Mouse (Mus musculus): ENCODE data around the gene Gm17387. TPM values are rescaled to one million over a fixed set of nuclear protein-coding genes. Genes with fewer than 3 reads are reported as not detected.

Gm17387 gene
- total RNA-seq, 1 experiment = not detected

DNA sequence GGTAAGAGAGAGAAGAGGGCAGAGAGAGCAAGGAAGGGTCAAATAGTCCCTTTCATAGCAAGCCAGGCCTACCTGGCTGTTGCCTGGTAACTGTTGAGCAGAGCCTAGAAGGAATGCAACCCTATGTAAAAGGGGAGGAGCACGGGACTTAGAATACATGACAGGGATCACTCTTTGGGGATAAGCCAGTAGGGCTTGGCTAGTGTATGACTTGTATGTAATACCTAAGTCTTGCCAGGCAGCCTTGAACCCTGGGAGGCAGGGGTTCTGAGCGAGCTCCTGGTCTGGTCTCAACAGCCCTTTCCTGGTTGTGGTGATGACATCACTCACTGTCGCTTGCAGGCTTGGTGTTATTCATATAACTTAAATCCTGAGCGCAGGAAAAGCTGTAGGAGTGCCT, 39.9 kb upstream of the Gm17387 start:
- in situ Hi-C loops (cut with MboI; ENCODE audit: low sequenced_read_pairs in 2 of 2, unreplicated experiment in 2 of 2) = no loop called here
- Histone ChIP-seq H3K27ac (ENCODE audit: insufficient read depth, low read depth, low read length, poor library complexity, severe bottlenecking) (0 out of 2 replicates have a peak overlapping the region, but pooled peaks have one; percentile 16), H3K36me3 (ENCODE audit: control insufficient read depth, insufficient read depth, low read length, poor library complexity, severe bottlenecking) (no peaks in the 10 kb centered on the region), H3K4me1 (ENCODE audit: control insufficient read depth in 2 of 2, insufficient read depth in 2 of 2, low read length in 2 of 2, poor library complexity in 1 of 2) (peaks cover 7 to 33% of the 10 kb centered on the region in 2 experiments), H3K4me3 (ENCODE audit: insufficient read depth in 1 of 2, low read depth in 1 of 2, low read length in 2 of 2, poor library complexity in 1 of 2, severe bottlenecking in 1 of 2) (no peak overlapping the region), H3K9me3 (ENCODE audit: control insufficient read depth, insufficient read depth, low read depth, low read length) (no peaks in the 10 kb centered on the region), H3K9ac (ENCODE audit: insufficient read depth, low read depth, low read length, poor library complexity, severe bottlenecking) (no peak overlapping the region)
- no peak for DNase-seq (ENCODE audit: low read depth, low spot score)
- TF ChIP-seq CHD2 (IDR thresholded peaks at IDR 0.05; ENCODE audit: low read depth, low read length) (no peak), ZC3H11A (IDR thresholded peaks at IDR 0.05; ENCODE audit: borderline replicate concordance, low read depth, low read length) (no peak), MAFK (IDR thresholded peaks at IDR 0.05; ENCODE audit: insufficient read depth, low read depth, low read length) (no peak), HCFC1 (IDR thresholded peaks at IDR 0.05; ENCODE audit: borderline replicate concordance, insufficient read depth, low read length) (no peak), ZNF384 (IDR thresholded peaks at IDR 0.05; ENCODE audit: low read depth, low read length) (no peak)

GRCm38 (mm10) chr7:140990185-140990584, 38.7 kb upstream of the Gm17387 start:
- peaks cover 7 to 33% of the 10 kb centered on the region in 2 experiments for H3K4me1 ChIP-seq (ENCODE audit: control insufficient read depth in 2 of 2, insufficient read depth in 2 of 2, low read length in 2 of 2, poor library complexity in 1 of 2)
- TF ChIP-seq CHD2 (IDR thresholded peaks at IDR 0.05; ENCODE audit: low read depth, low read length) (no peak), HCFC1 (IDR thresholded peaks at IDR 0.05; ENCODE audit: borderline replicate concordance, insufficient read depth, low read length) (no peak), ZC3H11A (IDR thresholded peaks at IDR 0.05; ENCODE audit: borderline replicate concordance, low read depth, low read length) (no peak), ZNF384 (IDR thresholded peaks at IDR 0.05; ENCODE audit: low read depth, low read length) (no peak), MAFK (IDR thresholded peaks at IDR 0.05; ENCODE audit: insufficient read depth, low read depth, low read length) (no peak)
- no peak for DNase-seq (ENCODE audit: low read depth, low spot score)
- in situ Hi-C loops (cut with MboI; ENCODE audit: low sequenced_read_pairs in 2 of 2, unreplicated experiment in 2 of 2) = no loop called here
- H3K36me3 ChIP-seq (ENCODE audit: control insufficient read depth, insufficient read depth, low read length, poor library complexity, severe bottlenecking) = no peaks in the 10 kb centered on the region
- H3K9ac ChIP-seq (ENCODE audit: insufficient read depth, low read depth, low read length, poor library complexity, severe bottlenecking) = 0 out of 2 replicates have a peak overlapping the region, but pooled peaks have one; percentile 9
- no peak overlapping the region; a peak in 1 of 4 replicates for H3K4me3 ChIP-seq (ENCODE audit: insufficient read depth in 1 of 2, low read depth in 1 of 2, low read length in 2 of 2, poor library complexity in 1 of 2, severe bottlenecking in 1 of 2)
- no peaks in the 10 kb centered on the region for H3K9me3 ChIP-seq (ENCODE audit: control insufficient read depth, insufficient read depth, low read depth, low read length)
- no peak overlapping the region; the same call in 1 of the 2 replicates for H3K27ac ChIP-seq (ENCODE audit: insufficient read depth, low read depth, low read length, poor library complexity, severe bottlenecking)

DNA sequence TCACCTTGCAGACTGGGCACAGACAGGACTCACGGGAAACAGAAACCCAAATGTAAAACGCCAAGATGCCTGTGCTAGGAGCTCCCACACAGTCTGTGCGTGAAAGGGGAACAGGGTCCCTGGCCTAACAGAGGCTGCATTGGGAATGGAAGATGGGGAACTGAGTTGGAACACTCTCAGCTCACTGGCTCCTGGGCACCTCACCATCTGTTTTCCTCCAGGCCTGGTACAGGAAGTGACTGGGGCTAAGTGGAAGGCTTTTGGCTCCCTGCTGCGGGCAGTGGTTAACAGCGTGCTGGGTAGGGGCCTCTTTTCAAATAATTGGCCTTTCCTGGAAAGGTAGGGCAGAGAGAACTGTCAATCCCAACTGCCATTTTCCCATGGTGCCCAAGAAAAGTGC, 38.3 kb upstream of the Gm17387 start:
- DNase-seq (ENCODE audit: low read depth, low spot score) = no peak
- no peak for TF ChIP-seq CHD2 (IDR thresholded peaks at IDR 0.05; ENCODE audit: low read depth, low read length)
- TF ChIP-seq ZNF384 (IDR thresholded peaks at IDR 0.05; ENCODE audit: low read depth, low read length) = no peak
- TF ChIP-seq MAFK (IDR thresholded peaks at IDR 0.05; ENCODE audit: insufficient read depth, low read depth, low read length) = no peak
- no peak for TF ChIP-seq ZC3H11A (IDR thresholded peaks at IDR 0.05; ENCODE audit: borderline replicate concordance, low read depth, low read length)
- no peak for TF ChIP-seq HCFC1 (IDR thresholded peaks at IDR 0.05; ENCODE audit: borderline replicate concordance, insufficient read depth, low read length)
- Histone ChIP-seq H3K9me3 (ENCODE audit: control insufficient read depth, insufficient read depth, low read depth, low read length) (no peaks in the 10 kb centered on the region), H3K4me1 (ENCODE audit: control insufficient read depth in 2 of 2, insufficient read depth in 2 of 2, low read length in 2 of 2, poor library complexity in 1 of 2) (peaks cover 7 to 33% of the 10 kb centered on the region in 2 experiments), H3K4me3 (ENCODE audit: insufficient read depth in 1 of 2, low read depth in 1 of 2, low read length in 2 of 2, poor library complexity in 1 of 2, severe bottlenecking in 1 of 2) (no peak overlapping the region), H3K27ac (ENCODE audit: insufficient read depth, low read depth, low read length, poor library complexity, severe bottlenecking) (no peak overlapping the region; the same call in 1 of the 2 replicates), H3K36me3 (ENCODE audit: control insufficient read depth, insufficient read depth, low read length, poor library complexity, severe bottlenecking) (no peaks in the 10 kb centered on the region), H3K9ac (ENCODE audit: insufficient read depth, low read depth, low read length, poor library complexity, severe bottlenecking) (peak overlapping the region; percentile 36; the same call in 1 of the 2 replicates)
- in situ Hi-C loops (cut with MboI; ENCODE audit: low sequenced_read_pairs in 2 of 2, unreplicated experiment in 2 of 2) = no loop called here

- no peak overlapping the region for H3K4me3 ChIP-seq (ENCODE audit: insufficient read depth in 1 of 2, low read depth in 1 of 2, low read length in 2 of 2, poor library complexity in 1 of 2, severe bottlenecking in 1 of 2)
- H3K4me1 ChIP-seq (ENCODE audit: control insufficient read depth in 2 of 2, insufficient read depth in 2 of 2, low read length in 2 of 2, poor library complexity in 1 of 2) = peaks cover 7 to 33% of the 10 kb centered on the region in 2 experiments
- TF ChIP-seq HCFC1 (IDR thresholded peaks at IDR 0.05; ENCODE audit: borderline replicate concordance, insufficient read depth, low read length) (no peak), CHD2 (IDR thresholded peaks at IDR 0.05; ENCODE audit: low read depth, low read length) (no peak), MAFK (IDR thresholded peaks at IDR 0.05; ENCODE audit: insufficient read depth, low read depth, low read length) (no peak), ZC3H11A (IDR thresholded peaks at IDR 0.05; ENCODE audit: borderline replicate concordance, low read depth, low read length) (no peak)
- no peaks in the 10 kb centered on the region for H3K9me3 ChIP-seq (ENCODE audit: control insufficient read depth, insufficient read depth, low read depth, low read length)
- H3K36me3 ChIP-seq (ENCODE audit: control insufficient read depth, insufficient read depth, low read length, poor library complexity, severe bottlenecking) = no peaks in the 10 kb centered on the region
- in situ Hi-C loops (cut with MboI; ENCODE audit: low sequenced_read_pairs in 2 of 2, unreplicated experiment in 2 of 2) = no loop called here
- no peak for DNase-seq (ENCODE audit: low read depth, low spot score)
- no peak overlapping the region; the same call in 1 of the 2 replicates for H3K27ac ChIP-seq (ENCODE audit: insufficient read depth, low read depth, low read length, poor library complexity, severe bottlenecking)
- H3K9ac ChIP-seq (ENCODE audit: insufficient read depth, low read depth, low read length, poor library complexity, severe bottlenecking) = peak overlapping the region; percentile 36; the same call in 1 of the 2 replicates
Observed at GRCm38 (mm10) chr7:140991117-140991689, 37.7 kb upstream of the Gm17387 start.

Data from ES-E14 (cell line).